Mouse (Mus musculus): Measurements from ENCODE around the gene Slc5a6.

- TF ChIP-seq POLR2A (IDR thresholded peaks at IDR 0.05; ENCODE audit: borderline replicate concordance, low read depth, low read length), result no peak
- no peak for TF ChIP-seq CTCF (IDR thresholded peaks at IDR 0.05; ENCODE audit: low read depth, low read length)
These were observed 21.1 kb upstream of the Slc5a6 start for GRCm38 (mm10) chr5:31069810-31070209.
